Mouse (Mus musculus) kidney, postnatal 25 days (tissue): Measurements from ENCODE around the gene Eif4g3.
A peak's percentile ranks its signal among the peaks of the same experiment; 100 is the strongest.

Source experiments
- DNase-seq, 2 experiments: peaks; one replicate each; pipeline ENCODE4 v3.0.0; 2021; ENCODE audit warnings: mixed read lengths in 2 of 2

Eif4g3 gene

GRCm38 (mm10) chr4:138246756-138247665, 254.2 kb downstream of the Eif4g3 start:
- no peak for DNase-seq

GRCm38 (mm10) chr4:138250088-138250960, 257.5 kb downstream of the Eif4g3 start, which contains the start of the genes Sh2d5 and Kif17:
Sh2d5 (plus strand) TSS chr4:138250403.
Kif17 (plus strand) TSS chr4:138250435.
- peak; percentile 74 to 89 for DNase-seq

- peak; percentile 11 to 52 for DNase-seq
Measured at GRCm38 (mm10) chr4:138251819-138252218, 259.0 kb downstream of the Eif4g3 start.

GRCm38 (mm10) chr4:138252231-138252630, 259.4 kb downstream of the Eif4g3 start:
- DNase-seq, result no peak

- DNase-seq, result no peak
Measured at GRCm38 (mm10) chr4:138257116-138257687, 264.4 kb downstream of the Eif4g3 start.
